Mouse (Mus musculus): ENCODE measurements at regions not wholly inside any gene's neighbourhood (a gene's known extent, or its start where the extent isn't known, plus 50 kb on each side); places are given as distances from the start of the nearest gene placed in this dataset.

GRCm38 (mm10) chr8:9152313-9152925 is 462.1 kb upstream of the Arglu1 start:
- ATAC-seq (replicated peaks in 1 of 2; ENCODE audit: insufficient read depth in 1 of 2, low FRiP score in 2 of 2, low TSS enrichment in 1 of 2, low read depth in 1 of 2, poor library complexity in 2 of 2, severe bottlenecking in 2 of 2): no peak

GRCm38 (mm10) chr8:9144362-9144761 is 454.0 kb upstream of the Arglu1 start:
- ATAC-seq (replicated peaks in 1 of 2; ENCODE audit: insufficient read depth in 1 of 2, low FRiP score in 2 of 2, low TSS enrichment in 1 of 2, low read depth in 1 of 2, poor library complexity in 2 of 2, severe bottlenecking in 2 of 2): no peak

- no peak for ATAC-seq (replicated peaks in 1 of 2; ENCODE audit: insufficient read depth in 1 of 2, low FRiP score in 2 of 2, low TSS enrichment in 1 of 2, low read depth in 1 of 2, poor library complexity in 2 of 2, severe bottlenecking in 2 of 2)
Observed at GRCm38 (mm10) chr8:9139781-9140180, 449.5 kb upstream of the Arglu1 start.

GRCm38 (mm10) chr8:9139059-9139620 is 448.8 kb upstream of the Arglu1 start:
- no peak for ATAC-seq (replicated peaks in 1 of 2; ENCODE audit: insufficient read depth in 1 of 2, low FRiP score in 2 of 2, low TSS enrichment in 1 of 2, low read depth in 1 of 2, poor library complexity in 2 of 2, severe bottlenecking in 2 of 2)

- ATAC-seq (replicated peaks in 1 of 2; ENCODE audit: insufficient read depth in 1 of 2, low FRiP score in 2 of 2, low TSS enrichment in 1 of 2, low read depth in 1 of 2, poor library complexity in 2 of 2, severe bottlenecking in 2 of 2): no peak
Observed at GRCm38 (mm10) chr8:9133758-9134157, 443.4 kb upstream of the Arglu1 start.

- ATAC-seq (replicated peaks in 1 of 2; ENCODE audit: insufficient read depth in 1 of 2, low FRiP score in 2 of 2, low TSS enrichment in 1 of 2, low read depth in 1 of 2, poor library complexity in 2 of 2, severe bottlenecking in 2 of 2): no peak
Observed at GRCm38 (mm10) chr8:9132612-9133218, 442.4 kb upstream of the Arglu1 start.

DNA sequence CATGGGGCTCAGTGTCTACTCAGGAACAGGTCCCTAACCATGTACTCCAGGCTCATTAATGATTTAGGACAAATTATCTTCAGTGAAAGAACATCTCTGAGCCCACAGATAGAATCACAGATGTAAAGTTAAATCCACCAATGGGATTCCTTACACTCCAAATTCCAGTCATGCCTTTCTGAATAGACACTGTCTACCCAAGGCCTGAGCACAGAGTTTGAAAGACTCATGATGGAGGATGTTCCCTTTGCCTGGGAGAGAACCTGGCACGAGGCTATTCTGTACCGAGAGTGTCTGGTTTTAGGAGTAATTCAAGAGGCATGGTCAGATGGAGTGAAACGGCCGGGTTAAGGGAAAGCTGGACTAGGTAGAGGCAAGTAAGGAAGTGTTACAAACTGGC is 440.9 kb upstream of the Arglu1 start:
- no peak for ATAC-seq (replicated peaks in 1 of 2; ENCODE audit: insufficient read depth in 1 of 2, low FRiP score in 2 of 2, low TSS enrichment in 1 of 2, low read depth in 1 of 2, poor library complexity in 2 of 2, severe bottlenecking in 2 of 2)

- ATAC-seq (replicated peaks in 1 of 2; ENCODE audit: insufficient read depth in 1 of 2, low FRiP score in 2 of 2, low TSS enrichment in 1 of 2, low read depth in 1 of 2, poor library complexity in 2 of 2, severe bottlenecking in 2 of 2): no peak
Observed at GRCm38 (mm10) chr8:9124503-9124902, 434.2 kb upstream of the Arglu1 start.

- ATAC-seq (replicated peaks in 1 of 2; ENCODE audit: insufficient read depth in 1 of 2, low FRiP score in 2 of 2, low TSS enrichment in 1 of 2, low read depth in 1 of 2, poor library complexity in 2 of 2, severe bottlenecking in 2 of 2): no peak
Observed at GRCm38 (mm10) chr8:9117809-9118737, 427.8 kb upstream of the Arglu1 start.

DNA sequence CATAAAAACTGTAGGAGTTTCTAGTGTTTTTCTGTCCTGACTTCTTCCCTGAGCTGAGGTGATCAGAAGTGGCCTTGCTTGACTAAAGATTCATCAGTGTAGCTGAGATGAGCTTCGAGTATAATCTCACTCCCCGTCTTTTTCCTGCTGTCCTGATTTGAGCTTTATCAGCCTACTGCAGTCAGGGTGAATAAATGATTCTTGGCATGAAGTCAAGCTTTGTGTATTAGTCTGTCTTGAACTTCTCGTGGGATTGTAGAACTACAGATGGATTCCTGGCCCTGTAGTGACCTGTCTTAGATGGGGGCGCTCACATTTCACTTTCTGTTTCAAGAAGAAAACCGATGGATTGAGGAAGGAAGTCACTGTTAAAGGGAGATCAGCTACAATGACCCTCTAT is 405.7 kb upstream of the Arglu1 start:
- no peak for ATAC-seq (replicated peaks in 1 of 2; ENCODE audit: insufficient read depth in 1 of 2, low FRiP score in 2 of 2, low TSS enrichment in 1 of 2, low read depth in 1 of 2, poor library complexity in 2 of 2, severe bottlenecking in 2 of 2)

DNA sequence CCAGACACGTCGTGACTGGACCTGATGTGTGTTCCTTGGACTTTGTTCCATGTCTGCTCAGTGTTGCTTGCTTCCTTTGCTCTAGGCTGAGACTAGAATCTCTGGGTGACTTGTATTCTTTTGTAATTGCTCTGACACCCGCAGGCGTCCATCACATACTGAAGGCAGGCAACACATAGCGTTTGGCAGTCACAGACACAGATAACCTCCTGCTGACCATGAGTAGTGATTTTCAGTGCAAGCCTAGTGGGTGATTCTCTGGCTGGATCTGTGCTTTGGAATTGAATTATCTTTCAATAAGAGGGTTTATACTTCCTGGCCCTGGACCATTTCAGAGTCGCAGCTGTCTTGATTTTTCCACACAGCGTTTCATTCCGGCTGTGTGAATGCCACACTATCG is 403.7 kb upstream of the Arglu1 start:
- ATAC-seq (replicated peaks in 1 of 2; ENCODE audit: insufficient read depth in 1 of 2, low FRiP score in 2 of 2, low TSS enrichment in 1 of 2, low read depth in 1 of 2, poor library complexity in 2 of 2, severe bottlenecking in 2 of 2): no peak

DNA sequence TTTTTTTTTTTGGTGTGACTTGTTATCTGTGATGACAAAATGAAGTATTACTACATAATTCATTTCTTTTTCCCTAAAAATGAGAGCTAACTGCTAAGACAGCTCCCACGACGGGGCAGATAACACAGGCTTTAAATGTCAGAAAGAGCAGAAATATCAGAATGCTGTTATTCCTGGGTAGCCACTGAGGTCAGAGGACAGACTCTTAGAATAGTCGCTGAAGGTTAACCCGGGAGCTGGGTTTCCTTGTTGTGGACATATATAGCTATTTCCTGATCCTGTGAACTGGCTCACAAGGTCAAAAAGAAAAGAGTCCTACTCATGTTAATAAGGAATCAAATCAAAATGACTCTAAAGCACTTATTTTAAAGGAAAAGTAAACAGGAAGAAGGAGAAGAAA is 403.0 kb upstream of the Arglu1 start:
- ATAC-seq (replicated peaks in 1 of 2; ENCODE audit: insufficient read depth in 1 of 2, low FRiP score in 2 of 2, low TSS enrichment in 1 of 2, low read depth in 1 of 2, poor library complexity in 2 of 2, severe bottlenecking in 2 of 2): no peak

- no peak for ATAC-seq (replicated peaks in 1 of 2; ENCODE audit: insufficient read depth in 1 of 2, low FRiP score in 2 of 2, low TSS enrichment in 1 of 2, low read depth in 1 of 2, poor library complexity in 2 of 2, severe bottlenecking in 2 of 2)
Observed at GRCm38 (mm10) chr8:9072724-9073123, 382.4 kb upstream of the Arglu1 start.

DNA sequence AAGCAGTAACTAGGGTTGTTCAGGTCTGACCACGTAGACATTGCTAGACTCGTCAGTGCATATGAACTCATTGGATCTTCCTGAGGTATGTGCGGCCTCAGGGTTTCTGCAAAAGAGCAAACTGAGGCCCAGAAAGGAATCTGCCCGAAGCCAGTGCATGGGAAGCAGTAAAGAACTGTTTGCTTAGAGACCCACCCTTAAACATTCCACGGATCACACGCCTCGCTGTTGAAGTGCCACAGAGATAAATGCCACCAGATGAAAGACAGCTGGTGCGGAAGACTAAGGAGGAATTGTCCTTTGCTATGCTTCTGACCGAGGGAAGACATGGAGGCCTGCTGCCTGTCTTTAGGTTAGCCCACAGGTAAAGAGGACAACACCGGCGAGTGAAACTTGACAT is 382.0 kb upstream of the Arglu1 start:
- no peak for ATAC-seq (replicated peaks in 1 of 2; ENCODE audit: insufficient read depth in 1 of 2, low FRiP score in 2 of 2, low TSS enrichment in 1 of 2, low read depth in 1 of 2, poor library complexity in 2 of 2, severe bottlenecking in 2 of 2)

DNA sequence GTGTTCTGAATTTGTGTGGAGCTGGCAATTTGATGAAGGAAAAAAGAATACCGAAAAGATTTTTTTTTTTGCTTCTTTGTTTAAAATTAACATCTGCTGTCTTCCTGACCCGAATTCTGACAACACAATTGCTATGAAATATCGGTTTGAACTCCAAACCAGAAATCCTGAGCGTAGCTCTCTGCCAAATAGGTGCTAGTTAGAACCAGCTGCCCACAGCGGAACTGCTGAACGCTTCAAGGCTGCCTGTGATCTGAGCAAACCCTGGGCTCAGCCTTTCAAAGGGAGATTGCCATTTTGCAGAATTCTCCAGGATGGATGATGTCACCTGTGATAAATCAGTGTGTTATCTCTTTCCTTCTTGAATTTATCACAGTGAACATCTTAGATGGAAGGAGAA is 380.6 kb upstream of the Arglu1 start:
- ATAC-seq (replicated peaks in 1 of 2; ENCODE audit: insufficient read depth in 1 of 2, low FRiP score in 2 of 2, low TSS enrichment in 1 of 2, low read depth in 1 of 2, poor library complexity in 2 of 2, severe bottlenecking in 2 of 2): no peak

DNA sequence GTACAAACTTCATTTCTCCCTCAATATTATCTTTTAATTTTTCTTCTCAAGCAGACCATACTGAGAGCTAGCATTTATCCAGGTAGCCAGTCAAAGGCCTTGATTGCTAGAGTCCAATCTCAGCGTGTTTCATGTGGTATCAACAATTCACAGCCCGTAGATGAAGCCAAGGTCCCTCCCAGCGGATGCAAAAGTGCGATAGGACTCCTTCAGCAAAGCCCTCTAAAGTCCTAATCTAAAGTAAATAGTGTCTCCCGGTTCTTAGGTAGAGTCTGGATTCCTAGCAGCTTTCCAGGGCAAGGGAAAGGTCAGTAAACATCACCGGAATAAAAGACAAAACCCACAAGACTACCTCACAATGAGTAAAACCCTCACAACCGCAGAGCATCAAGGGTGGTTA is 379.5 kb upstream of the Arglu1 start:
- no peak for ATAC-seq (replicated peaks in 1 of 2; ENCODE audit: insufficient read depth in 1 of 2, low FRiP score in 2 of 2, low TSS enrichment in 1 of 2, low read depth in 1 of 2, poor library complexity in 2 of 2, severe bottlenecking in 2 of 2)

- ATAC-seq (replicated peaks in 1 of 2; ENCODE audit: insufficient read depth in 1 of 2, low FRiP score in 2 of 2, low TSS enrichment in 1 of 2, low read depth in 1 of 2, poor library complexity in 2 of 2, severe bottlenecking in 2 of 2): no peak
Observed at GRCm38 (mm10) chr8:9067731-9068130, 377.4 kb upstream of the Arglu1 start.

DNA sequence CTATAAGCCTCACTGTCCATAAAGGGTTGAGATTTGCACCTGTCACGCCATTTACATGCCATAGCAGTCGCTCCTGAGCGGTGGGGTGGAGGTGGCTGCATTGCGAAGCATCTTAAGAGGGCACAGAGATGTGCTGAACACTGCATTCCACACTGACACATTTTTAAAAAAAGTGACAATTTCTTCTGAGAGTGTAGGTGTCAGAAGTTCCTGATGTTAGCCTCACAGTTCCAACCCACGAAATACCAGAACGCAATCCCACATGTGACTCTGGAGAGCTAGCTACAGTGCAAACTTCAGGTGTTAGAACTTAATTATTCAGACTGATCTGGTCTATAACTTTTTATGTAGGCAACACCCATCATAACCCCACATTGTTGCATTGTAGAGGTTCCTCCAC is 369.8 kb upstream of the Arglu1 start:
- no peak for ATAC-seq (replicated peaks in 1 of 2; ENCODE audit: insufficient read depth in 1 of 2, low FRiP score in 2 of 2, low TSS enrichment in 1 of 2, low read depth in 1 of 2, poor library complexity in 2 of 2, severe bottlenecking in 2 of 2)

Measured in hematopoietic stem cell, adult 5-6 weeks (primary cell).